Mouse (Mus musculus) effector memory CD4-positive, alpha-beta T cell, adult 5 months (primary cell): ENCODE measurements around the gene Efnb2. TPM values are rescaled to one million over a fixed set of nuclear protein-coding genes. Genes with fewer than 3 reads are reported as not detected.

Source experiments
- polyA plus RNA-seq: library from polyadenylated mRNA; unstranded; fragments of 100-300 nt; shearing (Covaris generic); gene quantifications from one replicate; pipeline ENCODE4 v1.2.1, GENCODE M21; 2017

The Efnb2 gene
- 2.6 TPM for polyA plus RNA-seq

DNA sequence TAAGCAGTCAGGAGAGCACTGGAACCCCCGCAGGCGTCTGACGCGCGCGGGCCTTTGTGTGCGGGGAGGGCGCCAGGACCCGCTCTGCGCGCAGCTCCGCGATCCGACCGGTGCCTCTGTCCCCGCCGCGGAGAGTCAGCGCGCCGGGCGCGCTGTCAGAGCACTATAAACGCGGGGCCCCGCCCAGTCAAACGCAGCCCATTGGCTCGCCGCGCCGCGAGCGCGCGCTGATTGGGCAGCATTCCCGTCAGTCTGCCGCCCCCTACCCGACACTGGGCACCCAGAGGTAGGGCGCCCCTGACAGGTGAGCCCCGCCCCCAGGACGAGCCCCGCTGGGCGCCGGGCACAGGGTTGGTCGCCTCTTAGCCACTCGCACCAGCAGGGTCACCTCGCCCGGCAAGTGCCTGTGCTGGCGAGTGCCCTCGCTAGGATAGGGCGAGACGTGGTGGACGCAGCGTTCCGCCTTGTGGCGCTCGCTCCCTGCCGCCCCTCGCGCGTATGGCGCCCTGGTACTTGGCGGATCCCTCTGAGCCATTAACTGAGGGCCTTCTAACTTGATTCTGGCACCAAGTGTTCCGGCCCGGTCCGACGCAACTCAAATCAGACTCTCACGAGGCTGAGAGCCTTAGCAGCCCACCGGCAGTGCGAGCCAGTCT, at the start of gene Efnb2:
Gene Efnb2 (minus strand): TSS at position 140 of the 656 bp plus-strand sequence.

DNA sequence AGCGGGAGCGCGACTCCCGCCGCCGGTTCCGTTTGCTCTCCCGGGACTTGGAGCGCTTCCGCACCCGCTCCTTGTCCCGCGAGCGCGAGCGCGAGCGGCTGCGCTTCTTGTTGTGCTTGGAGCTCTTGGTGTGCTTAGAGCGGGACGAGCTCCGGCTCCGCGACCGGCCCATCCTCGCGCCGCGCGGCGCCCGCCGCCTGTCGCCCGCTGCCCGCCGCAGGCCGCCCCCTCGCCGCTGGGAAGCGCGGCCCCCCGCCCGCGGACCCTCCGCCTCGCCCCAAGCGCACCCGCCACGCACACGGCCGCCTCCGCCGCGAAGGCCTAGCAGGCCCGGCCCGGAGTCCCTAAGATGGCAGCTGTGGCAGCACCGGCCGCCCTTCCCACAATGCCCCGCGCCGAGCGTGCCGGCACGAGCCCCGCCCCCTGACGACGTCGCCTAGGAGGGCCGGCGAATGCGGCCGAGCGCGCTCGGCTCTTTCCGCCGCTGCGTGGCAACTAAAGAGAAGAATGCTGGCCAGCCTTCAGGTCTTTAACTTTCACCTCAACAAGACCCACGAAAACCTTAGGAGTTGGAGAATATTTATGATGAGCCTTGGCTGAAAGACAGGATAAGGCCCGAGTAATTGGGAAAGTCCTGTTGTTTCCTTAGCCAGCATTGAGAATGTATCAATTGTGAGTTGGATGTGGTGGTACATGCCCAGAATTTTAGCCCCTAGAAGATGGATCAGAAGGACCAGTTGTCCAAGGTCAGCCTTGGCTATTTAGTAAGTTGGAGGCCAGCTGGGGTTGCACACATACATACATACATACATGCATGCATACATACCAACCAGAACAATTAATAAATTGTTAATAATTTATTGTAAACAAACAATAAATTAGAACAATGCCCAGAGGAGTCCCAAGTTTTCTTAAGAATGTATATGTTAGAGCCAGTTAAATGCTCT, 29.4 kb upstream of the Efnb2 start, which contains the start of gene Arglu1:
Gene Arglu1 (minus strand): TSS at position 376 of the 947 bp plus-strand sequence.

Other genes with a start within 250 kb of the Efnb2 start
- gene Arglu1, start 29.3 kb upstream of the Efnb2 start, polyA plus RNA-seq: 94.3 TPM